Mouse (Mus musculus) heart, adult 18-20 months (tissue): ENCODE measurements at regions not wholly inside any gene's neighbourhood (a gene's known extent, or its start where the extent isn't known, plus 50 kb on each side); places are given as distances from the start of the nearest gene placed in this dataset.

Experiments
- DNase-seq, 2 experiments: peaks; one replicate each; pipeline ENCODE4 v3.0.0; 2021 to 2022; ENCODE audit warnings: mixed read lengths in 1 of 2

DNA sequence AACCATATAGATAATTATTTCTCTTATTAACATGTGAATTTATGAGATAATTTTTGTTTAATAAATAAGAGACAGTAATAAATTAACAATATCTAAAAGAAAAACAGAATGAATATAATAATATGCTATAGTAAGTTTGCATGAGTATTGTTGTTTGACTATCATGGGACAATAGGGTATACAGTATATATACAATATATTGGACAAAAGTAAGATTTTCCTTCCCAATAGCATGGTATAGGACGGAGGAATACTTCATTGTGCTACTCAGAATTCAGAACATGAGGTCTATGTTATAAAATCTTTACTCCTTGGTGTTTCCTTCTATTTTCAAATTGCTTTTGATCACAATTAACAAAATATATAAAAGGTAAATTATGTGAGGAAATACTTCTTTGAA lies 771.0 kb upstream of the Pcdh20 start:
- no peak for DNase-seq

DNA sequence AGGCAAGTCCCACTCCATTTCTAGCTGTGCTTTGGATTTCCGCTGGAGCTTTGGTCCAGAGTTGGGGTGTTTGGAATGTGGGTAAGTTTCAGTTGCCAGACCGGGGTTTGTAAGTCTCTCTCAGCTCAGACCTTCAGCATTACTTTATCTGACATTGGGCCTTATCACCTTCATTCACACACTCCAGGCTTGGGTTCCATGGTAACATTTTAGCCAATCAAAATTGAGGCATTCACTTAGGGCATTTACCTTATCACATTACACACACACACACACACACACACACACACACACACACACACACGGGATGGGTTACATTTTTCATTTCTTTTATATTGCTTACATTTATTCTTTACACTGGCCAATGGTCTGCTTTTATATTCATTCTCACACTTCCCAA lies 765.3 kb upstream of the Pcdh20 start:
- no peak for DNase-seq

- DNase-seq: no peak
These were observed 759.3 kb upstream of the Pcdh20 start for GRCm38 (mm10) chr14:89230482-89230881.

- DNase-seq: no peak
These were observed 746.2 kb upstream of the Pcdh20 start for GRCm38 (mm10) chr14:89217390-89217789.

- DNase-seq: no peak
These were observed 710.3 kb upstream of the Pcdh20 start for GRCm38 (mm10) chr14:89181386-89181979.

- no peak for DNase-seq
These were observed 671.9 kb upstream of the Pcdh20 start for GRCm38 (mm10) chr14:89142994-89143686.

- no peak for DNase-seq
These were observed 628.1 kb upstream of the Pcdh20 start for GRCm38 (mm10) chr14:89099296-89099695.

- DNase-seq: no peak
These were observed 618.5 kb upstream of the Pcdh20 start for GRCm38 (mm10) chr14:89089661-89090060.

DNA sequence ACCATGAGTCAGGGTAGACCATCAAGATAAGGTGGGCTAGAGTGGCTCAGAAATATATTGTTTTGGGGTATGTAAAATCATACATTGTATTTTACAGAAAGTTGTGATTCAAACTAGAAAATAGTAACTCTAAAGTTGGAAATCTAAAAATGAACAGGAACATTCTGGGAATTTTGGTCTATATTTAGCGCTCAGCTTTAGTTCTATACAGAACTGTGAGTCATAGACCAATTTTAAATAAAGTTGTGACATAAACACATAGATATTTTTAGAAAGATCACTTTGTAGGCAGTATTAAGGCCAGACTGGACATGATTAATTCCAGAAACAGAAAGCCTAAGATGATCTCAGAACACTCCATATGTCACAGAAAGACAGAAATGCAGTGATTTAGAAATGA lies 604.8 kb upstream of the Pcdh20 start:
- peak in 1 of 2 experiments; percentile 6 for DNase-seq

DNA sequence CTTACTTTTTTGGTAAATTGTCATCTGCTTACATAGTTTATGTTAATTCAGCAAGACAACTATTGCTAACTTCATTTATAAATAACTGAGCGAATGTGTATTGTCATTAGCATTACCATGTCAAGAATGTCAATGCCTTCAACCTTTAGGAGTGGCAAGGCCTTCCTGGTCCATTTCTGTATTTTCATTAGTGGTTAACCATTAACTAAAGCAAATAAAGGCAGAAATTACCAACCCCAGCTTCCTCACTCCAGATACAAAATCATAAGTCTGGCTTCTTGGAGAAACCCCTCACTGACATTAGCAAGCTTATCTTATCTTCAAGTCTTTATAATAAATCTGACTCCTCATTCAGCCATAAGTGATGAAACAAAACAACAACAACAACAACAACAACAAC lies 592.8 kb upstream of the Pcdh20 start:
- no peak for DNase-seq

DNA sequence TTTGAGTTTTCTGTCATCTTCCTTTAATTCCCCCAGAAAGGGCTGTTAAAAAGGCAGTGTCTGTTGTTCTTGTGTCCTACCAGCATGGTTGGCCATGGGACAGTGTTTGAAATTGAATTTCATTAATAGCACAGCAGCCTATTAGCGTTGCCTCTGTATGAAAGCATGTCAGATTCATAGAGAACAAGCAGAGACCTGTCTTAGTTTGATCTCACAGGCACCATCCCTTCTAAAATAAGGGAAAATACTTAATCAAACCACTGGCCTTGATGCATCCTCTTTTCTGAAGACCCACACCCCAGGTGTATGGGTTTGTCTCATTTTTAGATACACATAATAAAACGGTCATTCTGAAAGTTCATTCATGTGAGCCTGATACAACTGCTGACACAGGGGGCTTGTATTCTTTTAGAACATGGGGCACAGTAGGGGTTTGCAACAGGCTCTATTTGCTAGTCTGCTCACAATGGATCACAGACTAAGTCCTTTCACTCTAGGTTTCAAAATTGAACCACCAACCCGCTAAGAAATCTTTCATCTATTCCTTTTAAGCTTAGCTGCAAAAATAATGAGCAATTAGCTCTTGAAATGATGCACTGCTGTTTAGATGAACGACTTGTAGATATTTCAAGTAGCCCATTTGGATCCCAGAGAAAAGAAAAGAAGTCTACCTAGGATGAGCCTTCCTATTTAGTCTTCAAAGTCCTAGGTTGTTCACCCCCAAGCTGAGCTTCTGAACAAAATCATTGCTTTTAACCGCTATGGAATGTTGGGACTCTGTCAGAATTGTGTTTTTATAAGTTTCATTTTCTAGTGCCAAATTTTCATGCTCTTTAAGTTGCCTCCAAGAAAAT lies 591.6 kb upstream of the Pcdh20 start:
- DNase-seq: no peak

GRCm38 (mm10) chr14:89061319-89061718 lies 590.1 kb upstream of the Pcdh20 start:
- DNase-seq: no peak

GRCm38 (mm10) chr14:89034390-89034789 lies 563.2 kb upstream of the Pcdh20 start:
- DNase-seq: peak in 1 of 2 experiments; percentile 3

- no peak for DNase-seq
These were observed 540.2 kb upstream of the Pcdh20 start for GRCm38 (mm10) chr14:89011440-89011839.

DNA sequence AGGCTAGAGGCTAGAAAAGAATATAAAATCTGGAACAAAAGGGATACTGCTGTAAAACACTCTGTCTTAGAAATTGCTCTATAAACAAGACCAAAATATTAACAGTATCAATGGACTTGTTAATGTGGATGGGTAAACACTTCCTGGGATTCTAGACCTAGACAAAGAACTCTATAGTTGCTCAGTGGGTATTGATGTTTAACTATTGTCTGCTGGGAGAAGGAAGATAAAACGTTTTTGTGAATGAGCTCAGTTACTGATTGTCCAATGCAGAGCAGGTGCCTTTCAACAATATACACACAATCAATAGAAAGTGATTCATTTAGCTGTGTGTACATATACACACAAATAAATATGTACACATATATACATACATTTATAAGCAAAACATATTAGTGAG lies 538.5 kb upstream of the Pcdh20 start:
- no peak for DNase-seq

- no peak for DNase-seq
These were observed 510.7 kb upstream of the Pcdh20 start for GRCm38 (mm10) chr14:88981895-88982294.

GRCm38 (mm10) chr14:88976007-88976406 lies 504.8 kb upstream of the Pcdh20 start:
- no peak for DNase-seq

DNA sequence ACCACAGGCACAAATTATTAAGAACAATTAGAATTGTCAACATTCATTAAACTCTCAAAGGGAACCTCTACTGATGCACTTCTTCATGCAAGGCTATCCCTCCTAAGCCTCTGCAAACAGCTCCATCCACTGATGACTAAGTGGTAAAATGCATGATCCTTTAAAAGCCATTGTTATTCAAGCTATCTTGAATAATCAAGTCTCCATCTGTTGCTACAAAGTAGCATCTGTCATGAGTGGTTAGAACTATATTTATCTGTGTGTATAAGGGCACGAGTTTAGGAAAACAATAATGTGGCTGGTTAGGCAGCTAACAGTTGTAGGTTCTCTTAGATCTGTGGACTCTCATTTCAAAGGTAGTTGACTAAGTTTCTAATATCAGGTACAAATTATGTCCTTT lies 463.4 kb upstream of the Pcdh20 start:
- DNase-seq: no peak
